Mouse (Mus musculus) 416B (cell line): ENCODE measurements at regions not wholly inside any gene's neighbourhood (a gene's known extent, or its start where the extent isn't known, plus 50 kb on each side); places are given as distances from the start of the nearest gene placed in this dataset.

ENCODE experiments used
- DNase-seq: peaks from one replicate; pipeline ENCODE4 v3.0.0; 2011; ENCODE audit warnings: low read depth

GRCm38 (mm10) chr1:73116526-73116925 is 100.8 kb upstream of the Tnp1 start:
- DNase-seq, result no peak

GRCm38 (mm10) chr1:73115854-73116253 is 100.1 kb upstream of the Tnp1 start:
- no peak for DNase-seq

GRCm38 (mm10) chr1:73113137-73113536 is 97.4 kb upstream of the Tnp1 start:
- no peak for DNase-seq

GRCm38 (mm10) chr1:73112711-73113110 is 97.0 kb upstream of the Tnp1 start:
- DNase-seq, result no peak

- DNase-seq, result no peak
Measured at GRCm38 (mm10) chr1:73111911-73112310, 96.2 kb upstream of the Tnp1 start.

- DNase-seq, result no peak
Measured at GRCm38 (mm10) chr1:73105856-73106463, 90.3 kb upstream of the Tnp1 start.

GRCm38 (mm10) chr1:73097645-73098440 is 82.1 kb upstream of the Tnp1 start:
- no peak for DNase-seq

- DNase-seq, result no peak
Measured at GRCm38 (mm10) chr1:73089636-73090035, 73.9 kb upstream of the Tnp1 start.

- DNase-seq, result no peak
Measured at GRCm38 (mm10) chr1:73088494-73088893, 72.8 kb upstream of the Tnp1 start.

GRCm38 (mm10) chr1:73084946-73085345 is 69.2 kb upstream of the Tnp1 start:
- no peak for DNase-seq

GRCm38 (mm10) chr1:73083396-73083795 is 67.7 kb upstream of the Tnp1 start:
- DNase-seq, result no peak

GRCm38 (mm10) chr1:73079518-73079917 is 63.8 kb upstream of the Tnp1 start:
- no peak for DNase-seq

GRCm38 (mm10) chr1:73077156-73077555 is 61.4 kb upstream of the Tnp1 start:
- DNase-seq, result no peak

GRCm38 (mm10) chr1:73075699-73076373 is 60.1 kb upstream of the Tnp1 start:
- DNase-seq, result no peak

- no peak for DNase-seq
Measured at GRCm38 (mm10) chr1:73075159-73075558, 59.5 kb upstream of the Tnp1 start.

- no peak for DNase-seq
Measured at GRCm38 (mm10) chr1:73074525-73074924, 58.8 kb upstream of the Tnp1 start.

GRCm38 (mm10) chr1:73072237-73072904 is 56.7 kb upstream of the Tnp1 start:
- no peak for DNase-seq

GRCm38 (mm10) chr1:73070126-73070525 is 54.4 kb upstream of the Tnp1 start:
- no peak for DNase-seq
